Mouse (Mus musculus) CH12.LX (cell line): Measurements from ENCODE around the gene Slc24a3. TPM values are rescaled to one million over a fixed set of nuclear protein-coding genes. Genes with fewer than 3 reads are reported as not detected.

Source experiments
- DNase-seq: peaks from one replicate; pipeline ENCODE4 v3.0.0-alpha.2; 2013; ENCODE audit errors: extremely low read depth
- H3K27ac ChIP-seq: 2 replicates; pipeline ENCODE4 v1.5.1; 2012; ENCODE audit warnings: low read depth, mild to moderate bottlenecking, control low read depth, moderate library complexity; ENCODE audit not compliant: insufficient read depth
- H3K27me3 ChIP-seq: replicated peaks from 2 replicates; pipeline ENCODE3; 2012; ENCODE audit warnings: inconsistent platforms
- H3K36me3 ChIP-seq, 2 experiments: replicated peaks in 1 of 2; 2 replicates each; pipeline versions ENCODE3 to v1.6.1; 2012; ENCODE audit warnings: inconsistent platforms in 1 of 2, low read length in 1 of 2, mild to moderate bottlenecking in 1 of 2, mixed read lengths in 1 of 2, moderate library complexity in 1 of 2; ENCODE audit not compliant: control insufficient read depth in 1 of 2, insufficient read depth in 1 of 2
- H3K4me1 ChIP-seq, 2 experiments: 2 replicates each; pipeline ENCODE4 v1.6.1; 2012; ENCODE audit warnings: inconsistent platforms in 1 of 2, moderate library complexity in 1 of 2; ENCODE audit not compliant: insufficient read depth in 2 of 2, control insufficient read depth in 1 of 2
- H3K4me2 ChIP-seq: 2 replicates; pipeline ENCODE4 v1.6.1; 2012; ENCODE audit warnings: low read depth, mild to moderate bottlenecking, control low read depth; ENCODE audit not compliant: poor library complexity, insufficient read depth, severe bottlenecking
- H3K4me3 ChIP-seq, 3 experiments: fragments of 150-350 bp in 1 of 3; sonication (generic) in 1 of 3; replicated peaks in 1 of 3; 2 replicates each; pipeline versions ENCODE3 to v1.5.1; 2011 to 2012; ENCODE audit warnings: low read depth in 2 of 3, low read length in 2 of 3, mild to moderate bottlenecking in 2 of 3, moderate library complexity in 2 of 3, control low read depth in 1 of 3, improper control_type of control experiment in 1 of 3, inconsistent platforms in 1 of 3, mixed read lengths in 1 of 3; ENCODE audit not compliant: poor library complexity in 1 of 3
- H3K79me2 ChIP-seq: replicated peaks from 2 replicates; pipeline ENCODE4 v1.6.1; 2012; ENCODE audit warnings: mild to moderate bottlenecking, moderate library complexity; ENCODE audit not compliant: control insufficient read depth, poor library complexity, insufficient read depth, severe bottlenecking; ENCODE audit errors: extremely low read depth
- H3K9ac ChIP-seq: 2 replicates; pipeline ENCODE4 v1.6.1; 2012; ENCODE audit warnings: low read depth, mild to moderate bottlenecking, control low read depth, moderate library complexity; ENCODE audit not compliant: insufficient read depth
- H3K9me3 ChIP-seq: replicated peaks from 2 replicates; pipeline ENCODE3; 2012; ENCODE audit warnings: low read length, inconsistent platforms, mixed read lengths
- BHLHE40 ChIP-seq: IDR thresholded peaks from 2 replicates; pipeline ENCODE4 v1.6.1; 2011; ENCODE audit warnings: mild to moderate bottlenecking, low read depth, low read length, improper control_type of control experiment
- GABPA ChIP-seq: IDR thresholded peaks from 2 replicates; pipeline ENCODE4 v1.6.1; 2012; ENCODE audit warnings: low read depth, low read length, improper control_type of control experiment, inconsistent platforms; ENCODE audit not compliant: insufficient replicate concordance
- KAT2A ChIP-seq: IDR thresholded peaks from 2 replicates; pipeline ENCODE4 v1.6.1; 2012; ENCODE audit warnings: low read length, improper control_type of control experiment, inconsistent platforms; ENCODE audit not compliant: insufficient replicate concordance
- MEF2A ChIP-seq: IDR thresholded peaks from 2 replicates; pipeline ENCODE4 v1.6.1; 2014; ENCODE audit warnings: low read depth, mild to moderate bottlenecking, inconsistent platforms, low read length, improper control_type of control experiment, borderline replicate concordance
- MXI1 ChIP-seq: IDR thresholded peaks from 2 replicates; pipeline ENCODE4 v1.6.1; 2011; ENCODE audit warnings: mild to moderate bottlenecking, low read depth, low read length, improper control_type of control experiment
- MYC ChIP-seq: IDR thresholded peaks from 2 replicates; pipeline ENCODE4 v1.6.1; 2011; ENCODE audit warnings: low read depth, mild to moderate bottlenecking, improper control_type of control experiment, low read length
- NELFE ChIP-seq: IDR thresholded peaks from 2 replicates; pipeline ENCODE4 v1.6.1; 2011; ENCODE audit warnings: low read depth, low read length, improper control_type of control experiment
- NRF1 ChIP-seq: IDR thresholded peaks from 2 replicates; pipeline ENCODE4 v1.6.1; 2014; ENCODE audit warnings: low read depth, mild to moderate bottlenecking, inconsistent platforms, low read length, improper control_type of control experiment, moderate library complexity
- RAD21 ChIP-seq: IDR thresholded peaks from 2 replicates; pipeline ENCODE4 v1.6.1; 2011; ENCODE audit warnings: low read depth, mild to moderate bottlenecking, low read length, improper control_type of control experiment, moderate library complexity
- RCOR1 ChIP-seq: conservative IDR thresholded peaks from 2 replicates; pipeline ENCODE4 v1.6.1; 2012; ENCODE audit warnings: low read depth, mild to moderate bottlenecking, inconsistent platforms, low read length, improper control_type of control experiment
- SIN3A ChIP-seq: IDR thresholded peaks from 2 replicates; pipeline ENCODE4 v1.6.1; 2012; ENCODE audit warnings: low read length, improper control_type of control experiment, inconsistent platforms
- SMC3 ChIP-seq: IDR thresholded peaks from 2 replicates; pipeline ENCODE4 v1.6.1; 2011; ENCODE audit warnings: low read depth, low read length, improper control_type of control experiment
- UBTF ChIP-seq: IDR thresholded peaks from 2 replicates; pipeline ENCODE4 v1.6.1; 2012; ENCODE audit warnings: low read depth, mild to moderate bottlenecking, inconsistent platforms, low read length, improper control_type of control experiment, moderate library complexity
- USF1 ChIP-seq: IDR thresholded peaks from 2 replicates; pipeline ENCODE4 v1.6.1; 2014; ENCODE audit warnings: low read depth, mild to moderate bottlenecking, inconsistent platforms, low read length, improper control_type of control experiment
- ZC3H11A ChIP-seq: IDR thresholded peaks from 2 replicates; pipeline ENCODE4 v1.6.1; 2012; ENCODE audit warnings: low read depth, mild to moderate bottlenecking, inconsistent platforms, low read length, improper control_type of control experiment
- ZMIZ1 ChIP-seq: IDR thresholded peaks from 2 replicates; pipeline ENCODE4 v1.6.1; 2012; ENCODE audit warnings: low read depth, mild to moderate bottlenecking, inconsistent platforms, low read length, improper control_type of control experiment
- ZNF384 ChIP-seq: IDR thresholded peaks from 2 replicates; pipeline ENCODE4 v1.6.1; 2012; ENCODE audit warnings: low read depth, low read length, improper control_type of control experiment, inconsistent platforms
- dilution Hi-C: fragments of 300-500 bp; cut with MboI; formaldehyde crosslinking; loops from 2 replicates; pipeline ENCODE4 v1.14.3; 2020; ENCODE audit warnings: low sequenced_read_pairs; ENCODE audit not compliant: extremely low pct_unique_long_range_greater_than_20kb, extremely low pct_ligation_motif_present
- in situ Hi-C: fragments of 300-500 bp; cut with MboI; formaldehyde crosslinking; loops from 3 replicates; pipeline ENCODE4 v1.14.3; 2019; ENCODE audit warnings: low sequenced_read_pairs, low pct_ligation_motif_present, low pct_unique_long_range_greater_than_20kb, mixed read lengths
- polyA plus RNA-seq: library from polyadenylated mRNA; unstranded; fragments of >175 nt; gene quantifications from 2 replicates; pipeline ENCODE4 v1.2.1, GENCODE M21; 2012; ENCODE audit warnings: low read depth; ENCODE audit not compliant: insufficient read length
- total RNA-seq, 2 experiments: library from RNA; depleted of rRNA; stranded (reverse); fragments of 300-350 nt in 1 of 2; fragments of >200 nt in 1 of 2; gene quantifications; 2 replicates each; pipeline ENCODE4 v1.2.3; 2012 to 2014

Slc24a3 gene
- total and polyA plus RNA-seq, 3 experiments: not detected

DNA sequence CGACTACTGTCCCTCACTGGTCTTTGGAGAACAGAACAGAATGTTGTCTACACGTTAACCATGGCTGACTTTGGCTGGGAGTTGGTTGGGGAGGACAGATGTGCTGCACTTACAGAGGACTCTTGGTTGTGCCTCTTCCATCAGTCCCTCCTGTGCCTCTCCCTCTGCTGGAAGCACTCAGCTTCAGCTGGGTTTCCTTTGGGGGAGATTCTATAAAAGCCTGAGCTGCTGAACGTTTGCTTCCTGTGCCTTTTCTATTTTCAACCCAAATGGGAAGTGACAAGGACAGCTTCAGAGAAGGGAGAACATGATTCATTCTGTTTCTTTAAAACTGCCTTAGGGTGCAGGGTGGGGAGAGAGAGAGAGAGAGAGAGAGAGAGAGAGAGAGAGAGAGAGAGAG, 28.5 kb downstream of the Slc24a3 start:
- Histone ChIP-seq H3K4me3 (no peak overlapping the region), H3K9ac (no peak overlapping the region), H3K4me1 (peaks cover 3 to 10% of the 10 kb centered on the region in 2 experiments; a peak in 3 of 4 replicates), H3K9me3 (no peaks in the 10 kb centered on the region), H3K27ac (no peak overlapping the region), H3K4me2 (no peak overlapping the region), H3K27me3 (peaks cover 30% of the 10 kb centered on the region), H3K79me2 (no peaks in the 10 kb centered on the region), H3K36me3 (no peaks in the 10 kb centered on the region)
- dilution Hi-C loops: no loop called here
- TF ChIP-seq MYC: no peak
- no peak for TF ChIP-seq SIN3A
- TF ChIP-seq UBTF: no peak
- no peak for TF ChIP-seq MXI1
- TF ChIP-seq ZC3H11A: no peak
- TF ChIP-seq USF1: no peak
- no peak for TF ChIP-seq RCOR1
- TF ChIP-seq KAT2A: no peak
- no peak for DNase-seq
- in situ Hi-C loops: no loop called here

- TF ChIP-seq SMC3 (no peak), NELFE (no peak), RAD21 (no peak; the same call in none of the 2 replicates), NRF1 (no peak), SIN3A (no peak), ZNF384 (no peak), ZMIZ1 (no peak), USF1 (no peak), MEF2A (no peak), ZC3H11A (no peak), GABPA (no peak), BHLHE40 (no peak)
- H3K4me3 ChIP-seq: no peak overlapping the region
- no peak overlapping the region for H3K27ac ChIP-seq
- H3K36me3 ChIP-seq: no peaks in the 10 kb centered on the region
- in situ Hi-C loops (no loop called here), dilution Hi-C loops (no loop called here)
- no peak overlapping the region for H3K9ac ChIP-seq
- peaks cover 3 to 10% of the 10 kb centered on the region in 2 experiments; a peak in 3 of 4 replicates for H3K4me1 ChIP-seq
- no peak overlapping the region for H3K4me2 ChIP-seq
- DNase-seq: no peak
- H3K27me3 ChIP-seq: peaks cover 29% of the 10 kb centered on the region
- no peaks in the 10 kb centered on the region for H3K9me3 ChIP-seq
- no peaks in the 10 kb centered on the region for H3K79me2 ChIP-seq
Measured at GRCm38 (mm10) chr2:145196501-145197042, 29.0 kb downstream of the Slc24a3 start.
